Mouse (Mus musculus): ENCODE data around the gene Uap1l1.

DNA sequence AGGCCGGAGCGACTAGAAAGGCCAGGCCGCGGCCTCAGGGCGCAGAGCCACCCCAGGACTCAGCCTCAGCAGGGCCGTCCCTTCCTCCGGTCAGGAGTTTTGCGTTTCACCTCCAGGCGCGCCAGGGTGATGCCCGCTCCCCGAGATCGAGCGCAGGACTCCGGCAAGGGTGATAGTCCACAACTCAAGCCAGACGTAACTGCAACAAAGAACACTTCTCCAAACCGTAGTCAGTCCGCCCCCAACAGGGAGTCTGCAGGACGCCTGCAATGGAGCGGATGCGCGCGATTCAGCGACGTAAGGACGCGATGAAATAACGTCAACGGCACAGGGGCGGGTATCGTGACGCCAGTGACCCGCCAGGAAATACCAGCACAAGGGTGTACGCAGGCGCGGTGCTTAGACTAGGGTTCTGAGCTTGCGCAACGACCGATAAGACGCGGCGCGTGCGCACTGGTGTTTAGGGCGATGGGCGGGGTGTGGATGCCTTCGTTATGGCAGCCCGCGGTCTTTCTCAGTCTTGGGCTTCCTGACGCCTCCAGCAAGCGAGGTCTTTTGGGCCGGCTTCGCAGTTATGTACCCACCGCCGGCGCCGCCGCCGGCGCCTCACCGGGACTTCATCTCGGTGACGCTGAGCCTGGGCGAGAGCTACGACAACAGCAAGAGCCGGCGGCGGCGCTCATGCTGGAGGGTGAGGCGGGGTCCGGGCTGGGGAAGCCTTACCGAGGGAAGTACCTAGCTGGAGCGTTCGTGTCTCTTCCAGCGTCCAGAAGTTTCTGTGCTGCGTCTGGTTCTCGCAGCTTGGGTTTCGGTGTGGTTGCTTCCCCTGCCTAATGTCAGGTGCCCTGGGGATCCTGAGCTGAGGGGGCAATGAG, 33.0 kb downstream of the Uap1l1 start, which contains the start of gene Man1b1:
- TF ChIP-seq CTCF (IDR thresholded peaks at IDR 0.05; ENCODE audit: low read depth, low read length) = no peak
- TF ChIP-seq POLR2A (IDR thresholded peaks at IDR 0.05; ENCODE audit: borderline replicate concordance, low read depth, low read length) = no peak
